Mouse (Mus musculus) urinary bladder, postnatal 14 days (tissue): ENCODE measurements around the gene Jazf1.

Experiments
- DNase-seq: peaks from one replicate; pipeline ENCODE4 v3.0.0; 2021; ENCODE audit warnings: low spot score

Gene Jazf1

DNA sequence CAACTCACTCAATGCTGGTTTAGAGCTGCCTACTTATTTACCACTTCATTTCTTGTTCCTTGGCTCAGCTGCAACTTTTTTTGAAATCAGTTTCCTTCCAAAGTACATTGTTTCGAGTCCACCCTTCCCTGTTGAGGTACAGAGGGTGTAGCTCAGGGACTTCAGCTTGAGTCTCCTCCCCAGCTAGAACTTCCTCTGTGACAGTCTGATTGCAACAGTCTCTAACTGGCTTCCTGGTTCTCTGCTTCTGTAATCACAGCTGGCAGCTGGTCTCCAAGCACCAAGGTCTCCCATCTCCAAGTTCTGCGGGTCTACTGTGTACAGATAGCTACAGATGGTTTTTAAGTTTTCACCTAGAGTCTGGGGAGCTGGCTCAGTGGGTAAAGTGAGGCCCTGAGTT, 113.1 kb downstream of the Jazf1 start:
- no peak for DNase-seq

DNA sequence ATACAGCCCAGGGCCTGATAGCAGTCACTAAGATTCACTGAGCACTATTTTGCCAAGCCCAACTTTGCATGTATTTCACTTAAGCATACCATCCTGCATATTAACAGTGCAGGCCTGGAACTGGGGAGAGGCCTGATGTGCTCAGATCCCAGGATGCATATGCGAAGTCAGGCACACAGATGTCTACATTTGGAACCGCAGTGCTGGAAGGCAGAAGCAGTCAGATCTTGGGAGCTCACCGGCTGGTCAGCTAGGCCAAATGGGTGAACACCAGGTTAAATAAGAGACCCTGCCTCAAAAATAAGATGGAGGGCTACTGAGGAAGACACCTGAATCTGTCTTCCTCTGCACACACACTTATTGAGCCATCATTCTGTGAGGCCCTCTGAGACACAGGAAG, 113.6 kb downstream of the Jazf1 start:
- DNase-seq, result no peak

DNA sequence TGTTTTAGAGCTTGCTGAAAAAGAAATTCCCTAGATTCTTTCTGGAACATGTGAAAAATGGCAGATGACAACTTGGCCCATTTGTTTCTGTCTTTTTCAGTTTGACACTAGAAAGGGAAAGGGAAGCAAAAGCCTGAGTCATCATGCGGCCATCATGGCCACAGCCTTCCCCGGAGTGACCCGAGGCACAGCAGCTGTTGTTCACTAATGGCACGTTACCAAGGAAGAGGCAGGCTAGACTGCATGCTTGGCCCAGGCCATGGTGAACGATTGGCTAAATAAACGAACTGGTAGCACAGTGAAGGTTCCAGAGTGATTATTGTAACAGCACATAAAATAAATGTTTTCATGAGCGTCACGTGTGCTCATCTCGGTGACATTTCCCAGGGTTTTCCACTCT, 114.0 kb downstream of the Jazf1 start:
- DNase-seq, result peak; percentile 39

DNA sequence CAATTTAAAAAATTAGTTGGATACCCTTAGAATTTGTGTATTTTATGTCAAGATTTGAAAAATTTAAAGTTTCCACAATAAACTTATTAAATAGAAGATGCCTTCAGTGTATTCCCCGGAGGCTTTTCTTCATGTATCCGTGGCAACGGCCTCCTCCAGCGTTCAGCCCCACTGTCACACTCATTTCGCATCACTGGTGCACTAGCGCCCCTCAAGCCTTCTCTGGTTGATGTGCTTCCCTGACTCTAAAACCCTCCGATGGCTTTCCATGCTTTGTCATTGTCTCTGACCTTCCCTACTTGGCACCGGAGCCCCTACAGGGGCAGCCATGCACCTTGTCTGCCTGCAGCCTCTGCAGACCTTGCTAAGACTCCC, 115.9 kb downstream of the Jazf1 start:
- no peak for DNase-seq

DNA sequence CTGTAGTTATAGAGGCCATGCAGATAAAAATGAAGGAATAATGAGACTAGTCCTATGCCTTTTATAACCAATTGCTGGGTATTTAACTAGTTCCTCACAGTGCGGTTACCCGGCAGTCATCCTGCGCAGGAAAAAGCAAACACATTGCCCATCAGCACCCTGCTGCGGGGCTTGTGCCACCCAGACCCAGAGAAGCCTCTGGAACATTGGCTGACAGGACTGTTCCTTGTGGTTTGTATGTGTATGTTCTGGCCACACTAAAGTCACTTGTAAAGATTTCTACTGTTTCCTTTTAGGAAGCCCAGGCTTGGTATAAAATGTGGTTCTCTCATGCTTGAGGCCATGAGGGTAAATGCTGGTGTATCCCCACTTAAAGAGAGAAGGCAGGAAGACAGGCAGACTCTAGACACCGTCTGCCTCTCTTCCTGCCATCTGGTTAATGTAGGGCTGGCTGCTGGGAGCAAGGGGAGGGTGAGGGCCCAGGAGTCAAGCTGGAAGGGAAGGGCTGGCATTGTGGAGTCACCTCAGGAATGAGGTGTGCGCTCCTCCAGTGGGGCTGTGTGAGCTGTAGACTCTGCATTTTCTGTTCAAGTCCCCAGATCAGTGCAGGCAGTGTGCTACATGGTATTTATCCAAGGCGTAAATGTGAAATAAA, 116.4 kb downstream of the Jazf1 start:
- DNase-seq, result no peak

DNA sequence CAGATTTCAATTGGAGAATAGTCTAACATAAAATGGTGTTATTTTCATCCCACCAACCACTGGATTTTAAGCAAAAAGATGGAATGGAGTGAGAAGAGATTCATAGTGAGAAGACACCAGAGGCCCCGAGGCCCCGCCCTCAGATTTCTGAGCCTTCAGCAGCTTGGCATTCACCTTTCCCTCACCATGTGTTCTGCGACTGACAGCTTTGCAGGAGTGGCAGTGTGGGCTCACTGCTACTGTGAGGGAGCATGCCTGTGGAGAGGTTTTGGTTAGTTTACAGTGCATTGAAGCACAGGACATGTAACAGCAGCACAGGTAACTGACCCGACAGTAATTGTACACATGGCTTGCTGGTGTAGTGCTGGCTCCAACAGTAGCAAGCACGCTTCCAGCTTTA, 118.1 kb downstream of the Jazf1 start:
- no peak for DNase-seq

DNA sequence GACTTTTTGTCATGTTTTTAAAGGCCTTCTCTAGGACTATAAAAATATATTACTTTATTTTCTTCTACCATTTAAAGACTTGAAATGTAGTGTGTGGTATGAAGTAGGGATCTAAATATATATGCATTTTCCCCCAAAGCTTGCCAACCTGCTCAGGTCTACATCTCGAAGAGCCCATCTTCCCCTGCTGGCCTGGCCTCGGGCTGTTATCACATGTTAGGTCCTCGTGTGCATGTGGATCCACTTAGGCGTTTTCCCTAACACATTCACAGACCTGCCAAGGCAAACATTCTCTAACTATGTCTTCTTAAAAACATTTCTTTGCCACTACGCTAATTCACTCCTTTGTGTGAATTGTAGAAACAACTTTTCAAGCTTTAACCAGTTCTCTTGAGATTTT, 125.9 kb downstream of the Jazf1 start:
- DNase-seq, result no peak

DNA sequence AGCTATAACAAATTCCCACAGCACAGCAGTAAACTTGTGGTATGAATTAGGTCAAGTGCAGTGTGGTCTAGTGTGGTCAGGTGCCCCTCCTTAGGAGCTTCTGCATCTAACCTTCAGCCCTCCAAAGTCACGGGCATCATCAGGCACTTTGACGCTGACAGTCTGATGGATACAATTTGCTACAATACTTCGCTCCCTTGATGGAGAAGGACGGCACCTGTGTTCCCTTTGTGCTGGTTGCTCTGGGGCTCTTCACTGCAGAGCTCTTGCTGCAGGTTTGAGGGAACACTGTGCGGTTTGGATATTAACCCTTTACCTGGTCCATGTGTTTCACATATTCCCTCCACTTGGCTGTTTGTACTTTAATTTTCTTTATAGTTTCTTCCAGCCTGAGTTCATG, 126.3 kb downstream of the Jazf1 start:
- DNase-seq, result no peak

DNA sequence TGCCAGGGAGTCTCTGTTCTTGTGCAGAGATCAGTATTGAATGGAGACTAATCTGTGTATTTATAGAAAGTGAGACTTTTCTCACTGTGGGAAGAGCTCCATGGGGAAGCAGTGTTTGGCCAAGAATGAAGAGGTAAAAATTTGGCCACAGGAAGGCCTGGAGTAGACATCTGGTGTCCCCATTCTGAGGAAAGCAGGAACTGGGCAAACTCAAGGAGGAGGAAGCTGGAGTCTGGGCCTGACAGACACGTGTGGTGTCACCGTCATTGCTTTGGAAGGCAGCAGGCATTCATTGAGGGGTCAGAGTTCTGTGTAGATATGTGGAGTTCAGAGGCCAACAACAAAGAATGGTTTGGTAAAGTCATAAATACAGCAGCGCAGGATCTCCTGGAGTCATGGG, 130.5 kb downstream of the Jazf1 start:
- DNase-seq, result no peak

DNA sequence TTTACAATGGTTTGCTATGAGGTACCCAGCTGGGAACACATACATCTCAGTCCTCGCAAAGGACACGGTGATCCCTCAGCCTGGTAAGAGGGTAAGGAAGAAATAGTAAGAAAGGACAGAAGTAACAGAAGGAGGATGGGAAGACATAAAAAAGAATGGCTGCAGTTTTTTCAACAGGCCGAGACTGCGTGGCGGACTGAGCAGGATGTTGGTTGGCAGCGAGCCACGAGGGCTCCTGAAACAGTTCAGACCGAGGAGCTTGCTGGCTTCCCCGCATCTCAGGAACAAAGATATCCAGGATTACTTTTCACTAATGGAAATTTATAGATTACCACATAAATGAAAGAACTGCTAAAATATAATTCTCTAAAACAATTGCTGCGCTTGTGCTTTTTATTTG, 131.4 kb downstream of the Jazf1 start:
- DNase-seq, result peak; percentile 59

DNA sequence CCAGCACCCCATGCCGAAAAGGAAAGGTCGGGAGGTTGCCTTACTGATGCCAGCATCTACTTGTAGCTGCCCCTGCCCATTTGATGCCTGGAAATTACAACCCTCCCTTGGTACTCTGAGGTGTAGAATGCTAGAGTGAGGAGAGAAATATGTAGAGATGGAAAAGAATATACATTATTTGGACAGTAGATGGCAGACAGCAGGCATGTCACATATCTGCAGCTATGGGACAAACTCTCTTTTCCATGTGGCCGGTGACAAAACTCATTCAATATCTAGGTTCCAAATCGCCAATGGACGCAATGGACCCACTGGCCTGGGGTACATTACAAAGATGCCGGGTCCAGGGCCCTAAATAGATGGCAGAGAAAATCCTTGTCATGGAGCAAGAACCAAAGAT, 134.4 kb downstream of the Jazf1 start:
- DNase-seq, result no peak

DNA sequence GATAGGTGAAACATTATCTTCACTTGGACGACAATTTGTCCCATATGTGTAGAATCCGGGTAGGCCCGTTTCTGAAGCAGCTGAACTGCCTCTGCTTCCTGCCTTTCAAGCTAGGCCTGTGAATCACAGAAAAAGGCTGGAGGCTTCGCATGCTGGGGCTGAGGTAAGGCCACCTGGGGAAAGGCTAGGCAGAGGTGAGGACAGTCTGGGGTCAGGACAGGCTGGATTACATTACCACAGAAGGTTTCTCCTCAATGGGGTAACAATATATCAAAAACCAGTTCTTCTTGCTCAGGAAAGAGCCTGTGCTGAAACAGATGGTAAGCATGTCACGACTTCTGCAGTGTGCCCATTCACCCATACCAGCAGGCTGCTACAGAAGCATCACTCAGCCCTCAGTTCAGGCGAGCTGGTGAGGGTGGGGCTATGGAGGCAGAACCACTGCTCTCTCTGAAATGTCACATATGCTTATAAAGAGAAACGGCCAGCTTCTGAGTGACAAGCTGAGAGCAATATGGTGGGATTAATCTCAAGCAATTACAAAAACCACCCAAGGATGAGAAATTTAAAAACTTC, 135.7 kb downstream of the Jazf1 start:
- DNase-seq, result peak; percentile 16

DNA sequence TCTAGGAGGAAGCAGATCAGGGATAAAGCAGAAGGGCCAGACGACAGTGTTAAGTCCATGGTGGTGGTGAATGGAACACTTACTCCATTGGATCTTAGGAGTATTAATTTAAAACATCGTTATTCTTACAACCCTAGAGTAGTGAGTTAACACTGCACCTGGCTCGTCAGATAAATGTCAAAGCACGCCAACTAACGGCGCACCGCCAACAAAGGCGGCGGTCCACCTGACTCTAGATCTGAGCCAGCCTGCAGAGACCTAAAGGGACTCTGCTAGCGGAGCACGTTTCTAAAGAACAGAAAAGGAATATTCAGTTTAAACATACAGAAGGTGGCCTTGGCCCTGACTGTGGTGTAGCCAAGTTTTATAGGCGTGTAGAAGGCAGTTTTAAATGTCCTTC, 139.1 kb downstream of the Jazf1 start:
- no peak for DNase-seq

DNA sequence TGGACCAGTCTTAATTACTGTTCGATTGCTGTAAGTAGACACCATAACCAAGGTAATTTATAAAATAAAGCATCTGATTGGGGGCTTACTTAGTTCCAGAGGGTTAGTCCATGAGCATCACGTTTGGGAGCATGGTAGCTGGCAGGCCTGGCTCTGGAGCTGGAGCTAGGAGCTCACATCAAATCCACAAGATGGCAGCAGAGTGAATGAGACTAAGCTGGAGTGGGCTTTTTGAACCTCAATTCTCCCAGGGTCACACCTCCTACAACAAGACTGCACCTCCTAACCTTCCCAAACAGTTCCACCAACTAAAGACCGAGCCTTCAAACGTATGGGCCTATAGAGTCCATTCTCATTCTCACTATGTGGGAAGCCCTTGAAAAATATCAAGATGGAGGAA, 141.5 kb downstream of the Jazf1 start:
- no peak for DNase-seq

DNA sequence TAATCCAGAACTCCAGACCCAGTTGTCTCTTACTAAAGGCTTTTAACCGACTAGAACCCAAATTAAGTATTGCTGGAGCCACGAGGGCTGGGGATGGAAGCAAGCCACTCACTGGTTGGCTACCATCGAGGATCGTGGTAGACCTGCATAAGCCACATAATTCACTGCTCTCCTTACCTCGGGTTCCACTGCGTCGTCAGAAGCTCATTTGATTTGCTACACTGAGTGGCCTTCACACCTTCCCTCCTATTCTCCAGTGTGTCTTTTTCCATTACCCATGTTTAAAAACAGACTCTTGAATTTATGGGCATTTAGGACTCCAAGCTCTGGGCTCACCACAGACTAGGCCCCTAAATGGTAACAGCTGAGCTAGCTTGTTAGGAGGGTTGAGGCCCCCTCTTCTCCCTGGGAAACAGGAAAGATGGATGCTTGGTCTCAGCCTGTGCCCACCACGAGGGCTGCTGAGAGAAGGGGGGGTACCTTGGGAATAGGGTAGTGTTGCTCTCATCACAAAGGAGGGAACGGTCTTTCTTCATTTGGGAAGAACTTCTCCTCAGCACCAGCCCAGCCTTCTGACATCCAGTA, 142.9 kb downstream of the Jazf1 start:
- DNase-seq, result no peak

DNA sequence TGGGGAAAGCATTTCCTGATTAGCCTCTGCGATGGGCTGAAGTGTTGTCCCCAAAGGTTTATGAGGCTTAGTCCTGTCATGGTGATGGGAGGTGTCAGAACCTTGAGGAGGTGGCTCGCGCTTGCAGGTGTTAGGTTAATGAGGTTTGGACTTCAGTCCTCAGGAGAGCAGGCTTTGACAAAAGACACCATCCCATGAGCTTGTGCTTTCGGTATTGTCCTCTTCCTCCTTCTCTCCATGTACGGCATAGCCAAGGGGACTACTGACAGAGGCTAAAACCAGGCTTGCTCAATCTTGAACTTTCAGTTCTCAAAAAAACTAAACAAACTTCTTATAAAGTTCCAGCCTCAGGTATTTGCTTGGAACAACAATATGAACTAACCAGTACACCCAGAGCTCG, 147.2 kb downstream of the Jazf1 start:
- DNase-seq, result no peak

DNA sequence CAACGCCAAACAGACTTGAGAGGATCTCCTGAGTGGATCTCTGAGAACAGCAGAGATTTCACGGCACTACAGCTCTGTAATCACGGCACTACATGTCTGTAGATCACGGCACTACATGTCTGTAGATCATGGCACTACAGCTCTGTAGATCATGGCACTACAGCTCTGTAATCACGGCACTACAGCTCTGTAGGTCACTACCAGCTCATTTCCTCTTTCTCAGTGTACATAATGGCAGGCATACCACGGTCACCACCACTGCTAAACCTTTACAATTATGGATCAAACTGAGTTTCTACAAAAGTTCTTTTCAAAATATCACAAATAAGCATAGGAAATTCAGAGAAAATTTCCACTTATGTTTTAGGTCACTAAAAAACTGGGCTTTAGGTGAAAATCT, 147.7 kb downstream of the Jazf1 start:
- DNase-seq, result no peak

DNA sequence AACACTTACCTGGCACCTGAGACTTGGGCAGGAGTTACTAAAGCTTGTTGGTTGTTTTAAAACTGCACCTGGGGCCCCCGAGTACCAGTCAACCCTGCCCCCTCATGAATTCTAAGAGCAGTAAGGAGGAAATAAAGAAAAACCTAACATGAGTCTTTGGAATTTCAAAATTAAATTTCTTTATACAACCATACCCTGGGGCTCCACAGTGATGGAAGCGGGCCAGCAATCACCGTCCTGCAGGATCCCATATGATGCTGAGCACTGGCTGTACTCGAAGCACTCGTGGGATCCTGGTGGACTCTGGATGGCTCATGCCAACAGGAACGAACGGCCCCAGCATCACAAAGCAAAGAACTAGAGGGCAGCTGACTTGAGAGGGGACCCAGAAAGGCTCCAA, 149.0 kb downstream of the Jazf1 start:
- no peak for DNase-seq

DNA sequence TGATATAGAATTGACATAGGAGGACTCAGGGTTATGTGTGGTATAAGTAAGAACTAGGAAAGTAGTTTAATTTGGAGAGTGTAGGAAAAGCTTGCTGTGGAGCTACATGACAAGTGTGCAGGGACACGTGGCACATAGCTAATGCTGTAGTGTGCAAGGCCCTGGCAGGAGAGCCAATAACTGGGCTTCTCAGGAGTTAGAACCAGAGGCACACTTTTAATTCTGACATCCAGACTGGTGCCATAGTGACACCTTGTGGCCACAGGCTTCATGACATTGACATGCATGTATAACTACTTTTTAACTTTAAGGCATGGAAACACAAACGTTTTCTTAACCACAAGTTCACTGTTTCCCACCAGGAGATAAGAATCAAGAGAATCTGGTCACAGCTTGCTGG, 149.5 kb downstream of the Jazf1 start:
- peak; percentile 81 for DNase-seq

DNA sequence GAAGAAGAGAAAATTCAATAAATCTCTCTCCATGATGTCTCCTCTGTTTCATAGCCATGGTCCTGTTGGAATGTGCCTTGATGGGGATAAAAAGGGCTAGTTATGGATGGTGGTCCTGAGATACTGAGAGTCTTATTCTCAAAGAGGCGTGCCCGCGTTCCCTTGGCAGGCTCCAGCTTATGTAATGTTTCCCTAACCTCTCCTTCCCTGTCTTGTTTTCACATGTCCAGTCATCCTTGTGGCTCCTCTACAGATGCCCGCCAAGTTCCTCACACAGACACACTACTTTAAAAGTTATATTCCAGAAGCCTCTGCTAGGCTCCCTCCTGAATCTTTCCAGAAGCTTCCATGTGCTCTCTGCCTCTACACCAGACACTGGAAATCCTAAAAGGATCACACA, 151.0 kb downstream of the Jazf1 start:
- no peak for DNase-seq

DNA sequence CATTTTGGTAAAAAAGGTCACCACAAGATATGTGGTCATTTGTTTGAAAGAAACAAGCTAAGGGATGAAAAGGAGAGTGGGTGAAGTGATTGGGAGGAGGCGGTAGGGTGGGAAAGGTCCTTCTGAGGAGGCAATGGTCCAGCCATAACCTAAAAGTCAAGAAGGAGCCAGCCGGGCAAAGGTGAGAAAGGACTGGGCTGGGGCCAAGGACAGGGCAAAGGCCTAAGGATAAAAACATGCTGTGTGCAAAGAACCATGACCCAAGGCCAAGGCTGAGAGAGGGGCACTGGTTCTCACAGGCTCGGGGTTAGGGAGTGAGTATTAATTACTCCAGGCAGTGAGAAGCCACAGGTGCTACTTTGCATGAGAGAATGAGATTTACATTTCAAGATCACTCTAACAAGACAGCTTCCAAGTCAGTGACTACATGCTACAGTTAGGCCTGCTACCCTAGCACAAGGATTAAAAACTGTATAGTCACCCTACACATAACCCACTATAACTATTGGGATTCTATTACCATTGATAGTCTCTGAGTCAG, 151.5 kb downstream of the Jazf1 start:
- no peak for DNase-seq

DNA sequence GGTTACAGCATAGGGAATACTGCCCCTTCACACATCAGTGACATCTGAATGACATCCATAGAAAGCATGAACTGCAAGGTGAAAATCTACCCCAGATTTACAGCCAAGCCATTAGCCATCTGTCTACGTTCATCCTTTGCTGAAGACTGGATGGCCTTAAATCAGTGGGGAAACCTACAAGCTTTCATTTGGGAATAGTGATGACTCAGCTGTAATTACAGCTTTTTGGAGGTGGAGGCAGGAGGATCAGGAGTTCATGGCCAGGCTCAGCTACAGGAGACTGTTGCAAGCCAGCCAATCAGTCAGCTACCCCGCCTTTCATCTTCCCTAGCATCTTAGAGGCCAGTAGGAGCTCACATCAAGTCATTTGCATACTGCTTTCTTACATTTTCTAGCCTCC, 153.5 kb downstream of the Jazf1 start:
- DNase-seq, result no peak

DNA sequence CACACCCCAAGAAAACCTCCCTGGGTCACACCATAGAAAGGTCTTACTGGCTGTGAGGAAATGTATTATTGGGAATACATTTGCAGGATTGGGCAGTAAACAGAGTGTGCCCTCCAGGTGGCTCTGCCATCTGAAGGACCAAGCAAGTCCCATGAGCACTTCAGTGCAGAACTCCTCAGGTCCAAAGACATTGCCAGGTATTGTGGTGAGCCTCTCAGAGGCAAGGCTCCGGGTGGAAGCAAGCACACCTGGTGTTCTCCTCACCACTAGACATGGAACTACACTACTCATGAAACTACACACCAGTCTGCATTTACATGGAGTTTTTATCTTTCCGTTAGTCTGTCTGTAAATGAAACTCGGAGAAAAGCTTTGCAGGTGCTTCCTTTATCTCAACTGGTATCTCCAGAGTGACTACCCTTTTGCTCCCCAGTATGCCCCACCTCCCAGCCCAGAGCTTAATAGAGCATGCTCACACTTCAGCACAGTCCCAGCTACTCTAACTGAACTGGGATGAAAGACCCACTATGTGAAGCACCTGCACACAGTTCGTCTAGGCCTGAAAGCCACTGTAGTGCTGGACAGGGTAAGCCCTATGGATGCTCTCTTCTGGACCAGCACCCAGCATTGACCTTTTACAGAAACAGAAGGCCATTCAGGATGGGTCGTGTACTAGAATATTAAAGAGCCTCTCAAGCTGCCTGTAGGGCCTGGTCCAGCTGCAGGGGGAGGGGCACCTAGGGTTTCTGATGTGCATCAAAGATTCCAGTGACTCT, 156.1 kb downstream of the Jazf1 start:
- DNase-seq, result no peak
